Mouse (Mus musculus) Patski (cell line): Measurements from ENCODE around the gene Sfmbt2. TPM values are rescaled to one million over a fixed set of nuclear protein-coding genes. Genes with fewer than 3 reads are reported as not detected.

Experiments used
- ATAC-seq: fragments of 100-300 bp; one replicate; pipeline ENCODE4 v1.8.0; 2021
- CTCF ChIA-PET: fragments of 350-600 bp; sonication (Branson Sonifier 250); formaldehyde crosslinking; loops from one replicate; lab custom pipeline; 2022; ENCODE audit warnings: inconsistent platforms; lab: Charles Lee
- POLR2A ChIA-PET: fragments of 350-600 bp; sonication (Branson Sonifier 250); formaldehyde crosslinking; loops from one replicate; lab custom pipeline; 2022; ENCODE audit warnings: antibody characterized with exemption, inconsistent platforms; lab: Charles Lee
- DNase-seq: peaks from one replicate; pipeline ENCODE4 v3.0.0-alpha.2; 2011; ENCODE audit warnings: low read depth, low spot score
- H3K27me3 ChIP-seq: fragments of 371-371 bp; one replicate; pipeline ENCODE4 v1.5.1; 2021
- CTCF ChIP-seq: fragments of 100-300 bp; IDR thresholded peaks from one replicate; pipeline ENCODE4 v1.5.1; 2021
- in situ Hi-C: fragments of 300-500 bp; cut with MboI; formaldehyde crosslinking; loops from 3 replicates; pipeline ENCODE4 v1.11.1; 2018; ENCODE audit warnings: low pct_unique_long_range_greater_than_20kb, mixed read lengths
- polyA plus RNA-seq: library from polyadenylated mRNA; unstranded; gene quantifications from one replicate; pipeline ENCODE4 v1.2.3, GENCODE M21; 2021

Gene Sfmbt2
- polyA plus RNA-seq, 1 experiment from 2014 or later = 1.0 TPM

- no peaks in the 10 kb centered on the region for H3K27me3 ChIP-seq
- in situ Hi-C loops = no loop called here
- DNase-seq (no peak), ATAC-seq (no peak)
- ChIA-PET POLR2A (no interaction called here), CTCF (no interaction called here)
- TF ChIP-seq CTCF = no peak
These were observed 35.8 kb downstream of the Sfmbt2 start for GRCm38 (mm10) chr2:10406151-10406550.

- DNase-seq = no peak
- in situ Hi-C loops = no loop called here
- no peaks in the 10 kb centered on the region for H3K27me3 ChIP-seq
- POLR2A ChIA-PET = no interaction called here
- TF ChIP-seq CTCF = no peak
- CTCF ChIA-PET = no interaction called here
- no peak for ATAC-seq
These were observed 39.1 kb downstream of the Sfmbt2 start for GRCm38 (mm10) chr2:10409422-10409821.

GRCm38 (mm10) chr2:10410069-10410468 lies 39.8 kb downstream of the Sfmbt2 start:
- POLR2A ChIA-PET = no interaction called here
- in situ Hi-C loops = no loop called here
- no peak for TF ChIP-seq CTCF
- DNase-seq (no peak), ATAC-seq (no peak)
- CTCF ChIA-PET = no interaction called here
- H3K27me3 ChIP-seq = no peaks in the 10 kb centered on the region

GRCm38 (mm10) chr2:10420944-10421420 lies 50.7 kb downstream of the Sfmbt2 start:
- ATAC-seq (no peak), DNase-seq (no peak)
- TF ChIP-seq CTCF = no peak
- in situ Hi-C loops = no loop called here
- CTCF ChIA-PET = no interaction called here
- H3K27me3 ChIP-seq = no peaks in the 10 kb centered on the region
- POLR2A ChIA-PET = no interaction called here

GRCm38 (mm10) chr2:10437290-10437689 lies 67.0 kb downstream of the Sfmbt2 start:
- in situ Hi-C loops = no loop called here
- CTCF ChIA-PET = no interaction called here
- ATAC-seq (no peak), DNase-seq (no peak)
- TF ChIP-seq CTCF = no peak
- POLR2A ChIA-PET = no interaction called here
- H3K27me3 ChIP-seq = no peaks in the 10 kb centered on the region

- CTCF ChIA-PET = interaction anchor here (1.3 kb wide), 1 partner anchor 12 kb away, joined by 3 read pairs; no protein-coding TSS in a partner anchor
- in situ Hi-C loops = no loop called here
- ATAC-seq = no peak
- no peaks in the 10 kb centered on the region for H3K27me3 ChIP-seq
- TF ChIP-seq CTCF = no peak
- POLR2A ChIA-PET = no interaction called here
- DNase-seq = no peak
These were observed 71.5 kb downstream of the Sfmbt2 start for GRCm38 (mm10) chr2:10441811-10442210.

- POLR2A ChIA-PET = no interaction called here
- H3K27me3 ChIP-seq = no peaks in the 10 kb centered on the region
- DNase-seq (no peak), ATAC-seq (no peak)
- in situ Hi-C loops = no loop called here
- CTCF ChIA-PET = interaction anchor here (1.1 kb wide), 1 partner anchor 12 kb away, joined by 3 read pairs; no protein-coding TSS in a partner anchor
- no peak for TF ChIP-seq CTCF
These were observed 83.3 kb downstream of the Sfmbt2 start for GRCm38 (mm10) chr2:10453577-10453976.

GRCm38 (mm10) chr2:10458309-10458708 lies 88.0 kb downstream of the Sfmbt2 start:
- no peak for ATAC-seq
- no peak for DNase-seq
- no peaks in the 10 kb centered on the region for H3K27me3 ChIP-seq
- ChIA-PET CTCF (no interaction called here), POLR2A (no interaction called here)
- TF ChIP-seq CTCF = no peak
- in situ Hi-C loops = no loop called here

- no peak for DNase-seq
- ChIA-PET POLR2A (no interaction called here), CTCF (no interaction called here)
- H3K27me3 ChIP-seq = no peaks in the 10 kb centered on the region
- in situ Hi-C loops = no loop called here
- no peak for ATAC-seq
- TF ChIP-seq CTCF = no peak
These were observed 146.2 kb downstream of the Sfmbt2 start for GRCm38 (mm10) chr2:10516516-10516915.

- CTCF ChIA-PET = no interaction called here
These were observed 151.6 kb downstream of the Sfmbt2 start for GRCm38 (mm10) chr2:10521719-10522415.

GRCm38 (mm10) chr2:10525622-10526021 lies 155.3 kb downstream of the Sfmbt2 start:
- no peaks in the 10 kb centered on the region for H3K27me3 ChIP-seq
- POLR2A ChIA-PET = no interaction called here
- CTCF ChIA-PET = no interaction called here
- in situ Hi-C loops = no loop called here
- DNase-seq (no peak), ATAC-seq (no peak)
- TF ChIP-seq CTCF = no peak

More at GRCm38 (mm10) chr2:10521719-10522415, 151.6 kb downstream of the Sfmbt2 start:
- ATAC-seq (no peak), DNase-seq (no peak)
- no peak for TF ChIP-seq CTCF
- H3K27me3 ChIP-seq = no peaks in the 10 kb centered on the region
- in situ Hi-C loops = no loop called here
- POLR2A ChIA-PET = no interaction called here

- no peak for TF ChIP-seq CTCF
- no peaks in the 10 kb centered on the region for H3K27me3 ChIP-seq
- no peak for DNase-seq
- POLR2A ChIA-PET = interaction anchor here (0.6 kb wide), 1 partner anchor 13 kb away, joined by 3 read pairs; no protein-coding TSS in a partner anchor
- CTCF ChIA-PET = no interaction called here
- in situ Hi-C loops = no loop called here
- no peak for ATAC-seq
These were observed 171.5 kb downstream of the Sfmbt2 start for GRCm38 (mm10) chr2:10541762-10542161.
